Mouse (Mus musculus): ENCODE results near the gene Yes1.
"Not testable (repeated sequence)": the region's sequence is repeated elsewhere in the genome, so short reads cannot be mapped to it uniquely, and the experiment has no call there.

Yes1 gene

GRCm38 (mm10) chr5:32610801-32611340, at the start of gene Yes1:
Gene Yes1, plus strand, starts transcription at chr5:32611171.
- DNase-seq (ENCODE audit: low spot score): peak; percentile 83

- no peak for DNase-seq (ENCODE audit: low spot score)
Measured at GRCm38 (mm10) chr5:32564697-32565096, 46.3 kb upstream of the Yes1 start.

- no peak for DNase-seq (ENCODE audit: low spot score)
Measured at GRCm38 (mm10) chr5:32571802-32572201, 39.2 kb upstream of the Yes1 start.

GRCm38 (mm10) chr5:32588136-32588535, 22.8 kb upstream of the Yes1 start:
- peak; percentile 82 for DNase-seq (ENCODE audit: low spot score)

GRCm38 (mm10) chr5:32593793-32594192, 17.2 kb upstream of the Yes1 start:
- DNase-seq (ENCODE audit: low spot score): peak; percentile 48

- DNase-seq (ENCODE audit: low spot score): peak; percentile 7
Measured at GRCm38 (mm10) chr5:32594358-32594757, 16.6 kb upstream of the Yes1 start.

GRCm38 (mm10) chr5:32605911-32606310, 5.1 kb upstream of the Yes1 start:
- no peak for DNase-seq (ENCODE audit: low spot score)

GRCm38 (mm10) chr5:32607776-32608355, 3.1 kb upstream of the Yes1 start:
- peak; percentile 7 for DNase-seq (ENCODE audit: low spot score)

GRCm38 (mm10) chr5:32608516-32608915, 2.5 kb upstream of the Yes1 start:
- no peak for DNase-seq (ENCODE audit: low spot score)

- DNase-seq (ENCODE audit: low spot score): peak; percentile 59
Measured at GRCm38 (mm10) chr5:32610064-32610800, 739 bp upstream of the Yes1 start.

- peak; percentile 68 for DNase-seq (ENCODE audit: low spot score)
Measured at GRCm38 (mm10) chr5:32611341-32611961, 480 bp downstream of the Yes1 start.

- no peak for DNase-seq (ENCODE audit: low spot score)
Measured at GRCm38 (mm10) chr5:32614291-32614690, 3.3 kb downstream of the Yes1 start.

GRCm38 (mm10) chr5:32614691-32615090, 3.7 kb downstream of the Yes1 start:
- DNase-seq (ENCODE audit: low spot score): no peak

GRCm38 (mm10) chr5:32616489-32616888, 5.5 kb downstream of the Yes1 start:
- not testable (repeated sequence) for DNase-seq (ENCODE audit: low spot score)

- DNase-seq (ENCODE audit: low spot score): no peak
Measured at GRCm38 (mm10) chr5:32617851-32618250, 6.9 kb downstream of the Yes1 start.

- no peak for DNase-seq (ENCODE audit: low spot score)
Measured at GRCm38 (mm10) chr5:32623649-32624048, 12.7 kb downstream of the Yes1 start.

GRCm38 (mm10) chr5:32624777-32625176, 13.8 kb downstream of the Yes1 start:
- no peak for DNase-seq (ENCODE audit: low spot score)

GRCm38 (mm10) chr5:32633185-32633584, 22.2 kb downstream of the Yes1 start:
- DNase-seq (ENCODE audit: low spot score): no peak

- DNase-seq (ENCODE audit: low spot score): peak; percentile 4
Measured at GRCm38 (mm10) chr5:32657386-32657785, 46.4 kb downstream of the Yes1 start.

GRCm38 (mm10) chr5:32682475-32682874, 71.5 kb downstream of the Yes1 start:
- no peak for DNase-seq (ENCODE audit: low spot score)

- no peak for DNase-seq (ENCODE audit: low spot score)
Measured at GRCm38 (mm10) chr5:32693411-32693810, 82.4 kb downstream of the Yes1 start.

GRCm38 (mm10) chr5:32697208-32697867, 86.4 kb downstream of the Yes1 start:
- DNase-seq (ENCODE audit: low spot score): no peak
